Mouse (Mus musculus) cerebellum, adult 2 months (tissue): Measurements from ENCODE around the gene 2410137M14Rik.

ENCODE experiments used
- CTCF ChIP-seq: fragments of 200-500 bp; IDR thresholded peaks from 2 replicates; pipeline ENCODE4 v1.5.1; 2011; ENCODE audit warnings: low read depth, mild to moderate bottlenecking, control low read depth, low read length, moderate library complexity, borderline replicate concordance; ENCODE audit not compliant: insufficient read depth
- POLR2A ChIP-seq: fragments of 200-500 bp; IDR thresholded peaks from 2 replicates; pipeline ENCODE4 v1.6.1; 2011; ENCODE audit warnings: low read length, control low read depth, borderline replicate concordance; ENCODE audit not compliant: insufficient read depth

- no peak for TF ChIP-seq CTCF
- no peak for TF ChIP-seq POLR2A
Observed at GRCm38 (mm10) chr17:36938056-36938455, 43.0 kb downstream of the 2410137M14Rik start.
